Mouse (Mus musculus): ENCODE data around the gene Tgoln1. TPM values are rescaled to one million over a fixed set of nuclear protein-coding genes. Genes with fewer than 3 reads are reported as not detected.

The Tgoln1 gene
- polyA plus RNA-seq, 1 experiment from 2014 or later = 25.3 TPM

DNA sequence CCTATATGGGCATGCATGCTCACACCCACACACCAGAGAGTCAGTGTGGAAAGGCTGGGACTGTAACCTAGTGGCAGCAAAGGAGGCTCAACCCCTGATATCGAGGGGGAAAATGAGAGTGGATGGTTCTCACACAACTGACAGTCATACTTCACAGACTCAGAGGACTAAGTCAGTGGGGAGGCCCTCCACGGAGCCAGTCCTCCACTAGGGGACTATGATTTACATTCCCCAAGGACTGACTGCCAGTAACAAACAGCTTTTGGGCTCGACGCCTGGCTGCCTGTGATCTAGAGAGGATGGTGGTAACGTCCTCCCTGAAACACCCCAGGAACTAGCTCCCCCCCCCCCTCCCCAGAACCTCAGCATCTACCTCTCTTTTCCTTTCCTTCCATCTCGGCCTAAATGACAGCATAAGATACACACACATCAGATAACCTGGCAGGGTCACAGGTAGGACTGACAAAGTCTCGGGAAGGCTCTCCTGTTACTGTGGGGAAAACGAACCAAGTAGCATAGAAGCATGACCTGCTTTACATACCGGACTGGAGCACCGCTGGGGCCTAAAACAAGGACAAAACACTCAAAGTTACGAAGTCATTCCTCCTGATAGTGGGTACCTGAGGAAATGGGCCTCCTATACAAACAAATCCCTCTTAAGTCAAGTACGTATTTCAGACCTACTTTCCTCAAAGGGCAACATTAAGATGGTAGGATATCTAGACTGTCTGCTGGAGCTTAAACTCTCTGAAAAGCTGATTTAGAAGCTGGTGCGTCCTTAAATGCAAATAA lies 19.5 kb downstream of the Tgoln1 start:
- H3K4me1 ChIP-seq (ENCODE audit: control insufficient read depth, insufficient read depth, low read length) = peaks cover 15% of the 10 kb centered on the region; the same call in 1 of the 2 replicates
- H3K4me2 ChIP-seq = peak overlapping the region; percentile 85
- H3K4me3 ChIP-seq (ENCODE audit: low read depth, low read length) = peak overlapping the region; percentile 53
- H3K27ac ChIP-seq (ENCODE audit: low read depth, low read length) = no peak overlapping the region
- H3K27me3 ChIP-seq (ENCODE audit: control insufficient read depth, insufficient read depth, low read length) = no peaks in the 10 kb centered on the region
- ATAC-seq (replicated peaks; ENCODE audit: insufficient number of reproducible peaks, low FRiP score, low TSS enrichment) = no peak
- no peaks in the 10 kb centered on the region for H3K9me3 ChIP-seq (replicated peaks; ENCODE audit: control insufficient read depth, low read length)
- peak overlapping the region; percentile 74 for H3K9ac ChIP-seq (ENCODE audit: low read depth, low read length)
- WGBS (ENCODE audit: insufficient replicate concordance) = 43% methylated on average over 13 of the region's 13 CpGs
- no peaks in the 10 kb centered on the region for H3K36me3 ChIP-seq (ENCODE audit: control insufficient read depth, insufficient read depth, low read length)

DNA sequence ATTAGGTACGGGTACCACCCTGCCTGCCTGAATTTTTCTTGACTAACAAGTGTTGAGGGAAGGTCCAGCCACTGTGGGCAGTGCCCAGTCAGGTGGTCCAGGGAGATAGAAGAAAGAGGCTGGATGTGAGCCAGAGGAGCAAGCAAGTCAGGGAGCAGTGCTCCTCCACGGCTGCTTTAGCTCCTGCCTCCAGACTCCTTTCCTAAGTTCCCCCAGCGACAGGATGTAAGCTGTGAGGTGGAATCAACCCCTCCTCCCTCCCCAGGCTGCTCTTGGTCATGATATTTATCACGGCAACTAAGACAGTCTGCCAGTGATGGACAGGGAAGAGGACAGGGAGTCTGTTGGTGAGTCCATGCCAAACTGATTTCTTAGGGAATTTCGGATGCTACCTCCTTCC lies 22.9 kb downstream of the Tgoln1 start:
- H3K36me3 ChIP-seq (ENCODE audit: control insufficient read depth, insufficient read depth, low read length) = no peaks in the 10 kb centered on the region
- 51% methylated on average over 5 of the region's 5 CpGs for WGBS (ENCODE audit: insufficient replicate concordance)

DNA sequence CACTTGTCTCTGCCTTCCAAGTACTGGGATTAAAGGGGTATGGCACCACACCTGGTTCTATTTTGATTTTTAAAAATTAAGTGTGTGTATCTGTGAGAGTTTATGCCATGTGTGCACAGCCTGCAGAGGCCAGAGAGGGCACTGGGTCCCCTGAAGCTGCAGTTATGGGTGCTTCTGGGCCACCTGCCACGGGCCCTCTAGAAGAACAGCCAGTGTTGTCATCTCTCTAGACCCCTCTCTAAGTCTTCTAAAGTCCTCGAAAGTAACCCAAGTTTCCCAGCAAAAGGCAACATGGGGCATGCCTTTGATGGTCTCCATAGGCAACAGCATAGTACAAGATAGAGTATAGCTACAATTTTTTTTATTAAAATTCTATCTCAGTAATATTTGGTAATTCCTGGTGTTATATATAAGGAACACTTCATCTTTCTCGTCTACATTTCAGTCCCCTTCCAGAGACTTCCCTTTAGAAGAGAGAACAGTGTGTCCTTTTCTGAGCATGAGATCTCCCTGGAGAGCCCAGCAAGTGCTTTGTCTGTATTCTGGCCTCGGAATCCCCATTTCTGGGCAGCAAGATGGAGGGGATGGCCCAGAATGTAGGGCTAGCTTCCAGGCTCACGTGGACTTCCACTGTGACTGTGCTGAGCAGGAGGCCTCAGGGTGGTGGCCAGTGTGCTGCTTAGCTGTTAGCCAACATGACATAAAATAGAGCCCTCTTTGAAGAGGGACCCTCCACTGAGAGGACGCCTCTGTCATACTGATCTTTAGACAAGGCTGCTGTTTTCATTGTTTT lies 23.6 kb downstream of the Tgoln1 start:
- no peak for ATAC-seq (replicated peaks; ENCODE audit: insufficient number of reproducible peaks, low FRiP score, low TSS enrichment)
- Histone ChIP-seq H3K9ac (ENCODE audit: low read depth, low read length) (no peak overlapping the region), H3K4me1 (ENCODE audit: control insufficient read depth, insufficient read depth, low read length) (0 out of 2 replicates have a peak, but pooled peaks cover 8% of the 10 kb centered on the region), H3K9me3 (replicated peaks; ENCODE audit: control insufficient read depth, low read length) (no peaks in the 10 kb centered on the region), H3K27ac (ENCODE audit: low read depth, low read length) (no peak overlapping the region), H3K36me3 (ENCODE audit: control insufficient read depth, insufficient read depth, low read length) (no peaks in the 10 kb centered on the region), H3K27me3 (ENCODE audit: control insufficient read depth, insufficient read depth, low read length) (no peaks in the 10 kb centered on the region), H3K4me2 (no peak overlapping the region), H3K4me3 (ENCODE audit: low read depth, low read length) (no peak overlapping the region)
- WGBS (ENCODE audit: insufficient replicate concordance) = 75% methylated on average over 6 of the region's 6 CpGs

More for the DNA sequence above, 22.9 kb downstream of the Tgoln1 start:
- no peak for ATAC-seq (replicated peaks; ENCODE audit: insufficient number of reproducible peaks, low FRiP score, low TSS enrichment)
- no peaks in the 10 kb centered on the region for H3K9me3 ChIP-seq (replicated peaks; ENCODE audit: control insufficient read depth, low read length)
- H3K27ac ChIP-seq (ENCODE audit: low read depth, low read length) = no peak overlapping the region
- no peak overlapping the region for H3K9ac ChIP-seq (ENCODE audit: low read depth, low read length)
- no peak overlapping the region for H3K4me2 ChIP-seq
- H3K27me3 ChIP-seq (ENCODE audit: control insufficient read depth, insufficient read depth, low read length) = no peaks in the 10 kb centered on the region
- H3K4me1 ChIP-seq (ENCODE audit: control insufficient read depth, insufficient read depth, low read length) = peaks cover 12% of the 10 kb centered on the region; the same call in 1 of the 2 replicates
- no peak overlapping the region for H3K4me3 ChIP-seq (ENCODE audit: low read depth, low read length)

DNA sequence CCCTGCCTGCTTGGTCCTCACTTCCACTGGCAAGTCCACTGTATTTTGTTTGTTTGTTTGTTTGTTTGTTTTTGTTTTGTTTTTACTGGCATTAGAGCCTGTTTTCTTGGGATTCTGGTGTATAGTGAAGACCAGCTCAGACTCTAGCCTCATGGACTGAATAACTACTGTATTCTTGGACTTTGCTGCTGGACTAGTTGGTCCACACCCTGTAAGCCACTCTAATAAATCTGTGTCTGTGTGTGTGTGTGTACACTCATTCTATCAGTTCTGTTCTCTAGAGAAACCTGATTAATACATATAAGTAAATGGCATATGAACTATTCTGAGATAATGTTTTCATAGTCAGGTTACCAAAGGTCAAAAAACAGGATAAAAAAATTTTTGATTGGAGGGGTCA lies 26.7 kb downstream of the Tgoln1 start:
- no peaks in the 10 kb centered on the region for H3K36me3 ChIP-seq (ENCODE audit: control insufficient read depth, insufficient read depth, low read length)
- no peak overlapping the region for H3K9ac ChIP-seq (ENCODE audit: low read depth, low read length)
- H3K4me3 ChIP-seq (ENCODE audit: low read depth, low read length) = no peak overlapping the region
- no peak overlapping the region for H3K27ac ChIP-seq (ENCODE audit: low read depth, low read length)
- no peaks in the 10 kb centered on the region for H3K9me3 ChIP-seq (replicated peaks; ENCODE audit: control insufficient read depth, low read length)
- H3K4me1 ChIP-seq (ENCODE audit: control insufficient read depth, insufficient read depth, low read length) = 0 out of 2 replicates have a peak, but pooled peaks cover 4% of the 10 kb centered on the region
- no peak for ATAC-seq (replicated peaks; ENCODE audit: insufficient number of reproducible peaks, low FRiP score, low TSS enrichment)
- no peak overlapping the region for H3K4me2 ChIP-seq
- no peaks in the 10 kb centered on the region for H3K27me3 ChIP-seq (ENCODE audit: control insufficient read depth, insufficient read depth, low read length)

DNA sequence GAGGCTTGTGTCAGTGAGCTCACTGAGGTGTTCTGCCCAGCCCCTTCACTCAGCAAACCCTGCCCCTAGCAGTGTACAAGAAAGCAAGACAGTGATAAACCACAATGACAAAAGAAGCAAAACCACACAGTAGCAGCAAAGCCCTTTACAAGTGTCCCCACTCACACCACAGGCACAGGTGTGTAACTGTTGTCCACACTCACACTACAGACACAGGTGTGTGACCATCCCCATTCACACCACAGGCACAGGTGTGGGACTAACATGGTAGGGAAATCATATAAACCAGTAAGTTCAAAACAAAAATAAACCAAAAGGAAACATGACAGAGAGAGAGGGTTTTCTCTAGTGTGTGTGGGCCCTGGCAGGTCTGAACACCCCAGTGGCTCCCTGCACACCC lies 28.5 kb downstream of the Tgoln1 start:
- no peaks in the 10 kb centered on the region for H3K9me3 ChIP-seq (replicated peaks; ENCODE audit: control insufficient read depth, low read length)
- H3K27ac ChIP-seq (ENCODE audit: low read depth, low read length) = no peak overlapping the region
- no peak overlapping the region for H3K9ac ChIP-seq (ENCODE audit: low read depth, low read length)
- H3K27me3 ChIP-seq (ENCODE audit: control insufficient read depth, insufficient read depth, low read length) = no peaks in the 10 kb centered on the region
- no peak overlapping the region for H3K4me2 ChIP-seq
- ATAC-seq (replicated peaks; ENCODE audit: insufficient number of reproducible peaks, low FRiP score, low TSS enrichment) = no peak
- H3K4me1 ChIP-seq (ENCODE audit: control insufficient read depth, insufficient read depth, low read length) = no peaks in the 10 kb centered on the region
- no peak overlapping the region for H3K4me3 ChIP-seq (ENCODE audit: low read depth, low read length)
- no peaks in the 10 kb centered on the region for H3K36me3 ChIP-seq (ENCODE audit: control insufficient read depth, insufficient read depth, low read length)

DNA sequence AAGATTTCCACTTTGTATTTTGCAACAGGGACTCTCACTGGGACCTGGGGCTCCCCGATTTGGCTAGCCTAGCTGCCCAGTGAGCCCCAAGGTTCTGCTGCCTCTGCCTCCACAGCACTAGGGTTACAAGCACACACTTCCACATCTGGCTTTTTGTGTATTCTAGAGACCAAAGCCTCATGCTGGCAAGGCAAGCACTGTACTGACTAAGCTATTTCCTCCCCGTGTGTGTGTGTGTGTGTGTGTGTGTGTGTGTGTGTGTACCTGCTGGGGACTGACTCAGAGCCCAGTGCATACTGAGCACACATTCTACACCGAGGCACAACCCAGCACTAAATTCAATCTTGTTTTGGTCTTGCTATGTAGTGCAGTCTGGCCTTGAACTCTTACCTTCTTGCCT lies 30.1 kb downstream of the Tgoln1 start:
- Histone ChIP-seq H3K9ac (ENCODE audit: low read depth, low read length) (no peak overlapping the region), H3K4me1 (ENCODE audit: control insufficient read depth, insufficient read depth, low read length) (no peaks in the 10 kb centered on the region), H3K9me3 (replicated peaks; ENCODE audit: control insufficient read depth, low read length) (no peaks in the 10 kb centered on the region), H3K4me3 (ENCODE audit: low read depth, low read length) (no peak overlapping the region), H3K4me2 (no peak overlapping the region), H3K27ac (ENCODE audit: low read depth, low read length) (no peak overlapping the region), H3K27me3 (ENCODE audit: control insufficient read depth, insufficient read depth, low read length) (no peaks in the 10 kb centered on the region), H3K36me3 (ENCODE audit: control insufficient read depth, insufficient read depth, low read length) (no peaks in the 10 kb centered on the region)
- ATAC-seq (replicated peaks; ENCODE audit: insufficient number of reproducible peaks, low FRiP score, low TSS enrichment) = no peak
- WGBS (ENCODE audit: insufficient replicate concordance) = 77% methylated on average over 3 of the region's 3 CpGs

DNA sequence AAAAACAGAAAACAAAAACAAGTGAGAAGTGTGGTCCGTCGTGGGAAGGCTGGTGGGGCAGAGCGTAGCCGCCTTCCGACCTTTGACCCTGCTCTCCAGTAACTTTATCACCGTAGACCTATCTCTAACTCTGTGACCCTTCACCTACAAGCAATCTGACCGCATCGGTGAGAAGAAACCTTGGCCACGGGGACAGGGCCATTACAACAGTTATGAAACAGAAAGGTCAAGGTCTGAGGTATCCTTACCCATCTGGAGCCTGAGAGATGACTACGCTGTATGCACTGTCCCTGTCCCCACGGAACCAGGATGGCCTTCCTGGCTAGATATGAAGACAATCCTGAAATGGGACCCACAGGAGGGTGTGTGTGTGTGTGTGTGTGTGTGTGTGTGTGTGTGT lies 32.6 kb downstream of the Tgoln1 start:
- Histone ChIP-seq H3K9me3 (replicated peaks; ENCODE audit: control insufficient read depth, low read length) (no peaks in the 10 kb centered on the region), H3K27me3 (ENCODE audit: control insufficient read depth, insufficient read depth, low read length) (no peaks in the 10 kb centered on the region), H3K4me1 (ENCODE audit: control insufficient read depth, insufficient read depth, low read length) (no peaks in the 10 kb centered on the region), H3K27ac (ENCODE audit: low read depth, low read length) (no peak overlapping the region), H3K4me3 (ENCODE audit: low read depth, low read length) (no peak overlapping the region), H3K9ac (ENCODE audit: low read depth, low read length) (no peak overlapping the region), H3K4me2 (no peak overlapping the region), H3K36me3 (ENCODE audit: control insufficient read depth, insufficient read depth, low read length) (no peaks in the 10 kb centered on the region)
- no peak for ATAC-seq (replicated peaks; ENCODE audit: insufficient number of reproducible peaks, low FRiP score, low TSS enrichment)
- 74% methylated on average over 11 of the region's 11 CpGs for WGBS (ENCODE audit: insufficient replicate concordance)

DNA sequence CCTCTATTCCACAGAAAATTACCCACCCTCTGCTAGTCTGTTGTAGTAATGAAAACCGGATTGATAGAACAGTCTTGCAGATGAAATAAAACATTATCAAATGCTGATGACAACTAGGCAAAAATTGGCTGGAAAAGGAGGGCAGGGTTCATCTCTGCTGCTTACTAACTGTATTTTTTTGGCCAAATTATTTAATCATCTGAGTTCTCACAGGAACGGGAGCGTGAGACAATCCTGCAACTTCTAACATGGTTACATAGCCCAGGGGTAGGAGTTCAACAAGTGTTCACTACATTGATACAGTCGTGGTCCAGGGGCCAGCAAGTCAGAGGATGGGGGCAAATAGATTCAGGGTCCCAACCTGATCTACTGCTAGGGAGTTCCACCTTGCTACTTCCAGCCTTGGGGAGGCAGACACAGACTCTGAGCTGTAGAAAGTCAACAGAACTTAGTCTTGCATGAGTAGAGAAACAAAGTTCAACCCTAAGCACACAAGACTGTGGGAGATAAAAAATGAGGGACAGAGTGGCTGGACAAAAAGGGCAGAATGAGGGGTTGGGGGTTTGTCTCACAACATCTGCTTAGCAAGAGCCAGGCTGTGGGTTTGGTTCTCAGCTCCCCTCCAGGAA lies 33.5 kb downstream of the Tgoln1 start:
- H3K4me3 ChIP-seq (ENCODE audit: low read depth, low read length) = no peak overlapping the region
- H3K4me1 ChIP-seq (ENCODE audit: control insufficient read depth, insufficient read depth, low read length) = no peaks in the 10 kb centered on the region
- H3K4me2 ChIP-seq = no peak overlapping the region
- WGBS (ENCODE audit: insufficient replicate concordance) = 81% methylated on average over 4 of the region's 4 CpGs
- no peak for ATAC-seq (replicated peaks; ENCODE audit: insufficient number of reproducible peaks, low FRiP score, low TSS enrichment)
- H3K27ac ChIP-seq (ENCODE audit: low read depth, low read length) = no peak overlapping the region
- no peaks in the 10 kb centered on the region for H3K9me3 ChIP-seq (replicated peaks; ENCODE audit: control insufficient read depth, low read length)
- no peaks in the 10 kb centered on the region for H3K36me3 ChIP-seq (ENCODE audit: control insufficient read depth, insufficient read depth, low read length)
- H3K27me3 ChIP-seq (ENCODE audit: control insufficient read depth, insufficient read depth, low read length) = no peaks in the 10 kb centered on the region
- no peak overlapping the region for H3K9ac ChIP-seq (ENCODE audit: low read depth, low read length)
